Mouse (Mus musculus): ENCODE data around the gene Dlk1. TPM values are rescaled to one million over a fixed set of nuclear protein-coding genes. Genes with fewer than 3 reads are reported as not detected.
"Not testable (repeated sequence)": the region's sequence is repeated elsewhere in the genome, so short reads cannot be mapped to it uniquely, and the experiment has no call there.

Dlk1 gene
- total and polyA plus RNA-seq, 2 experiments from 2014 or later = 28.8 to 34.6 TPM

DNA sequence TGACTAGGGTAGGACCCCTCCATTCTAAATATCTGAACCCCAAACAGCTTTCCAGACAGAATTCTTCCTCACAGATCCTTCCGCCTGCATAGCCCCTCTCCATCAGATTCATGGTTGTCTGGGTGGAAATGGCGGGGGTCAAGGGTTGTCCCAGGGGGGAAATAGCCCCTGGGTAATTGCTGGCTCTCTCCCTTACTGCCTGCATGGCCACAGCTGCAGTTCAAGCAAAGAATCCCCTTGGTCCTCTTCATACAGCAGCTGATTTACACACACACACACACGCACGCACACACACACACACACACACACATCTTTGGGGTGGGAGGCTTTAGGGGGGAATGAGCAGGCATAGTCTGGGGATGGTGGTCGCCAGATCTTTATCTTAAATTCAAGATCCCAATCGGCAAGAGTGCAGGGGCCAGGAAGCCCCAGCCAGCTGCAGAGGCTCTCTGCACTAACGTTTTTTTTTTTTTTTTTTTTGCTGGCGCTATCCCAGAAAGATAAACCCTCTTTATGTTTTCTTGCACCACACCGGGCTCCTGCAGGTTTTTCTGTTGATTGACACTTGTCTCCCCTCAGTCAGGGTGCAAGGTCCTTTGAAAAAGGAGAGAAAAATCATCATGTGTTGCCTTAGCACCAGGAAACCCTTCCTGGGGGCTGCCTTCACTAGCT, 4.0 kb downstream of the Dlk1 start:
- Histone ChIP-seq H3K9me3 (ENCODE audit: low read length) (no peaks in the 10 kb centered on the region), H3K27ac (no peak overlapping the region), H3K36me3 (ENCODE audit: insufficient read depth, low read length) (no peaks in the 10 kb centered on the region), H3K4me1 (ENCODE audit: insufficient read depth, low read length) (0 out of 2 replicates have a peak, but pooled peaks cover 6% of the 10 kb centered on the region), H3K9ac (replicated peaks; ENCODE audit: low read length) (no peak overlapping the region), H3K4me3 (ENCODE audit: low read length) (no peak overlapping the region), H3K27me3 (ENCODE audit: insufficient read depth, low read length) (peaks cover 44% of the 10 kb centered on the region), H3K4me2 (ENCODE audit: low read depth, low read length) (no peak overlapping the region)
- no peak for TF ChIP-seq CTCF (IDR thresholded peaks at IDR 0.05; ENCODE audit: low read depth)
- ATAC-seq (no peak), DNase-seq (ENCODE audit: low spot score) (no peak)
- 24% methylated on average over 9 of the region's 9 CpGs for WGBS

- no peak for TF ChIP-seq CTCF (IDR thresholded peaks at IDR 0.05; ENCODE audit: low read depth)
- Histone ChIP-seq H3K4me2 (ENCODE audit: low read depth, low read length) (no peak overlapping the region), H3K9me3 (ENCODE audit: low read length) (no peaks in the 10 kb centered on the region), H3K27me3 (ENCODE audit: insufficient read depth, low read length) (peaks cover 36% of the 10 kb centered on the region), H3K36me3 (ENCODE audit: insufficient read depth, low read length) (no peaks in the 10 kb centered on the region), H3K4me3 (ENCODE audit: low read length) (no peak overlapping the region), H3K27ac (no peak overlapping the region), H3K9ac (replicated peaks; ENCODE audit: low read length) (no peak overlapping the region), H3K4me1 (ENCODE audit: insufficient read depth, low read length) (0 out of 2 replicates have a peak, but pooled peaks cover 6% of the 10 kb centered on the region)
- WGBS = 38% methylated on average over 8 of the region's 8 CpGs
- no peak for ATAC-seq
- DNase-seq (ENCODE audit: low spot score) = no peak
Measured at GRCm38 (mm10) chr12:109457836-109458235, 5.2 kb downstream of the Dlk1 start.

GRCm38 (mm10) chr12:109458896-109459295, 6.3 kb downstream of the Dlk1 start:
- DNase-seq (ENCODE audit: low spot score) (no peak), ATAC-seq (no peak)
- H3K27ac ChIP-seq = no peak overlapping the region
- H3K4me3 ChIP-seq (ENCODE audit: low read length) = no peak overlapping the region
- H3K4me1 ChIP-seq (ENCODE audit: insufficient read depth, low read length) = 0 out of 2 replicates have a peak, but pooled peaks cover 6% of the 10 kb centered on the region
- no peaks in the 10 kb centered on the region for H3K36me3 ChIP-seq (ENCODE audit: insufficient read depth, low read length)
- WGBS = 8% methylated on average over 10 of the region's 10 CpGs
- no peak for TF ChIP-seq CTCF (IDR thresholded peaks at IDR 0.05; ENCODE audit: low read depth)
- H3K9ac ChIP-seq (replicated peaks; ENCODE audit: low read length) = no peak overlapping the region
- H3K4me2 ChIP-seq (ENCODE audit: low read depth, low read length) = no peak overlapping the region
- no peaks in the 10 kb centered on the region for H3K9me3 ChIP-seq (ENCODE audit: low read length)
- H3K27me3 ChIP-seq (ENCODE audit: insufficient read depth, low read length) = peaks cover 26% of the 10 kb centered on the region; the same call in 1 of the 2 replicates

- H3K4me1 ChIP-seq (ENCODE audit: insufficient read depth, low read length) = 0 out of 2 replicates have a peak, but pooled peaks cover 6% of the 10 kb centered on the region
- WGBS = 26% methylated on average over 49 of the region's 49 CpGs
- no peak for TF ChIP-seq CTCF (IDR thresholded peaks at IDR 0.05; ENCODE audit: low read depth)
- H3K27me3 ChIP-seq (ENCODE audit: insufficient read depth, low read length) = peaks cover 18% of the 10 kb centered on the region; the same call in 1 of the 2 replicates
- DNase-seq (ENCODE audit: low spot score) = no peak
- peak overlapping the region; percentile 38 for H3K4me2 ChIP-seq (ENCODE audit: low read depth, low read length)
- peak overlapping the region; percentile 17 for H3K4me3 ChIP-seq (ENCODE audit: low read length)
- ATAC-seq = 0 out of 2 replicates have a peak, but pooled peaks have one; percentile 27
- no peak overlapping the region for H3K27ac ChIP-seq
- no peak overlapping the region for H3K9ac ChIP-seq (replicated peaks; ENCODE audit: low read length)
- no peaks in the 10 kb centered on the region for H3K9me3 ChIP-seq (ENCODE audit: low read length)
- no peaks in the 10 kb centered on the region for H3K36me3 ChIP-seq (ENCODE audit: insufficient read depth, low read length)
Measured at GRCm38 (mm10) chr12:109459481-109460401, 7.1 kb downstream of the Dlk1 start.

GRCm38 (mm10) chr12:109462594-109462993, 10.0 kb downstream of the Dlk1 start:
- WGBS = 73% methylated on average over 10 of the region's 10 CpGs
- no peak for DNase-seq (ENCODE audit: low spot score)
- H3K4me2 ChIP-seq (ENCODE audit: low read depth, low read length) = no peak overlapping the region

GRCm38 (mm10) chr12:109467417-109467816, 14.8 kb downstream of the Dlk1 start:
- not testable (repeated sequence) for H3K9ac ChIP-seq (replicated peaks; ENCODE audit: low read length); DNase-seq (ENCODE audit: low spot score); H3K4me3 ChIP-seq (ENCODE audit: low read length); H3K27ac ChIP-seq; H3K4me2 ChIP-seq (ENCODE audit: low read depth, low read length); H3K27me3 ChIP-seq (ENCODE audit: insufficient read depth, low read length); H3K4me1 ChIP-seq (ENCODE audit: insufficient read depth, low read length); ATAC-seq; H3K36me3 ChIP-seq (ENCODE audit: insufficient read depth, low read length); H3K9me3 ChIP-seq (ENCODE audit: low read length)
- 94% methylated on average over 4 of the region's 4 CpGs for WGBS

More at GRCm38 (mm10) chr12:109462594-109462993, 10.0 kb downstream of the Dlk1 start:
- Histone ChIP-seq H3K9ac (replicated peaks; ENCODE audit: low read length) (no peak overlapping the region), H3K27ac (no peak overlapping the region), H3K36me3 (ENCODE audit: insufficient read depth, low read length) (no peaks in the 10 kb centered on the region), H3K27me3 (ENCODE audit: insufficient read depth, low read length) (peaks cover 2% of the 10 kb centered on the region; the same call in 1 of the 2 replicates), H3K4me1 (ENCODE audit: insufficient read depth, low read length) (0 out of 2 replicates have a peak, but pooled peaks cover 6% of the 10 kb centered on the region), H3K9me3 (ENCODE audit: low read length) (no peaks in the 10 kb centered on the region), H3K4me3 (ENCODE audit: low read length) (no peak overlapping the region)
- no peak for TF ChIP-seq CTCF (IDR thresholded peaks at IDR 0.05; ENCODE audit: low read depth)
- ATAC-seq = no peak
